Mouse (Mus musculus): ENCODE results near the gene Dock2. TPM values are rescaled to one million over a fixed set of nuclear protein-coding genes. Genes with fewer than 3 reads are reported as not detected.
A peak's percentile ranks its signal among the peaks of the same experiment; 100 is the strongest.

The Dock2 gene
- total and polyA plus RNA-seq, 3 experiments, result 60.9 to 101 (median 77.9) TPM

- Histone ChIP-seq H3K9ac (ENCODE audit: control insufficient read depth, low read depth, low read length, poor library complexity, severe bottlenecking) (no peak overlapping the region), H3K4me1 (ENCODE audit: control insufficient read depth in 1 of 2, insufficient read depth in 2 of 2, low read length in 2 of 2) (peaks cover 14 to 27% of the 10 kb centered on the region in 2 experiments)
- TF ChIP-seq MAFK (IDR thresholded peaks at IDR 0.05; ENCODE audit: borderline replicate concordance, low read depth, low read length) (no peak), USF1 (IDR thresholded peaks at IDR 0.05; ENCODE audit: low read depth, low read length) (no peak)
Observed at GRCm38 (mm10) chr11:34779966-34780365, 3.7 kb downstream of the Dock2 start.

GRCm38 (mm10) chr11:34778351-34778750, 5.3 kb downstream of the Dock2 start:
- no peak overlapping the region for H3K27ac ChIP-seq (ENCODE audit: control insufficient read depth, low read depth, low read length)
- no peak overlapping the region for H3K4me3 ChIP-seq (ENCODE audit: control insufficient read depth in 1 of 2, insufficient read depth in 1 of 2, low read depth in 2 of 2, low read length in 2 of 2)

More at GRCm38 (mm10) chr11:34779966-34780365, 3.7 kb downstream of the Dock2 start:
- no peak for DNase-seq (ENCODE audit: low read depth, low spot score)
- peaks cover 78% of the 10 kb centered on the region for H3K79me2 ChIP-seq (ENCODE audit: control insufficient read depth, insufficient read depth, low read length, poor library complexity)
- H3K27me3 ChIP-seq (ENCODE audit: control insufficient read depth in 1 of 2, insufficient read depth in 2 of 2, low read length in 2 of 2), result no peaks in the 10 kb centered on the region
- H3K9me3 ChIP-seq (replicated peaks; ENCODE audit: insufficient read depth, low read length), result no peaks in the 10 kb centered on the region
- no peak overlapping the region for H3K27ac ChIP-seq (ENCODE audit: control insufficient read depth, low read depth, low read length)
- peaks cover 13 to 36% of the 10 kb centered on the region in 2 experiments for H3K36me3 ChIP-seq (ENCODE audit: control insufficient read depth in 1 of 2, insufficient read depth in 2 of 2, low read length in 2 of 2)
- no peak overlapping the region for H3K4me3 ChIP-seq (ENCODE audit: control insufficient read depth in 1 of 2, insufficient read depth in 1 of 2, low read depth in 2 of 2, low read length in 2 of 2)

GRCm38 (mm10) chr11:34777529-34777928, 6.2 kb downstream of the Dock2 start:
- Histone ChIP-seq H3K4me1 (ENCODE audit: control insufficient read depth in 1 of 2, insufficient read depth in 2 of 2, low read length in 2 of 2) (peaks cover 6 to 19% of the 10 kb centered on the region in 2 experiments), H3K4me3 (ENCODE audit: control insufficient read depth in 1 of 2, insufficient read depth in 1 of 2, low read depth in 2 of 2, low read length in 2 of 2) (no peak overlapping the region), H3K36me3 (ENCODE audit: control insufficient read depth in 1 of 2, insufficient read depth in 2 of 2, low read length in 2 of 2) (peaks cover 22 to 33% of the 10 kb centered on the region in 2 experiments), H3K79me2 (ENCODE audit: control insufficient read depth, insufficient read depth, low read length, poor library complexity) (peaks cover 81% of the 10 kb centered on the region), H3K9ac (ENCODE audit: control insufficient read depth, low read depth, low read length, poor library complexity, severe bottlenecking) (no peak overlapping the region), H3K9me3 (replicated peaks; ENCODE audit: insufficient read depth, low read length) (no peaks in the 10 kb centered on the region), H3K27ac (ENCODE audit: control insufficient read depth, low read depth, low read length) (no peak overlapping the region), H3K27me3 (ENCODE audit: control insufficient read depth in 1 of 2, insufficient read depth in 2 of 2, low read length in 2 of 2) (no peaks in the 10 kb centered on the region)
- TF ChIP-seq NRF1 (IDR thresholded peaks at IDR 0.05; ENCODE audit: insufficient read depth, low read depth, low read length, poor library complexity, severe bottlenecking) (no peak), ZMIZ1 (IDR thresholded peaks at IDR 0.05; ENCODE audit: low read depth, low read length) (no peak), JUND (IDR thresholded peaks at IDR 0.05; ENCODE audit: low read depth, low read length) (no peak), MYB (IDR thresholded peaks at IDR 0.05; ENCODE audit: low read depth, low read length) (no peak), POLR2A (IDR thresholded peaks at IDR 0.05; ENCODE audit: control insufficient read depth in 1 of 2, insufficient read depth in 1 of 2, low read depth in 1 of 2, low read length in 2 of 2, poor library complexity in 1 of 2) (no peak), MAX (IDR thresholded peaks at IDR 0.05; ENCODE audit: low read length) (no peak), ELF1 (IDR thresholded peaks at IDR 0.05; ENCODE audit: low read depth, low read length) (no peak), EP300 (IDR thresholded peaks at IDR 0.05; ENCODE audit: low read depth in 1 of 2, low read length in 2 of 2) (no peak), HCFC1 (IDR thresholded peaks at IDR 0.05; ENCODE audit: low read depth, low read length) (no peak), GATA1 (IDR thresholded peaks at IDR 0.05; ENCODE audit: low read depth, low read length) (no peak), POLR2AphosphoS2 (IDR thresholded peaks at IDR 0.05; ENCODE audit: low read length) (no peak), TCF12 (IDR thresholded peaks at IDR 0.05; ENCODE audit: low read depth, low read length) (no peak), ZC3H11A (IDR thresholded peaks at IDR 0.05; ENCODE audit: low read depth, low read length) (no peak), USF1 (IDR thresholded peaks at IDR 0.05; ENCODE audit: low read depth, low read length) (no peak), TBP (IDR thresholded peaks at IDR 0.05; ENCODE audit: low read depth, low read length) (no peak), ZKSCAN1 (IDR thresholded peaks at IDR 0.05; ENCODE audit: low read depth, low read length) (no peak), CHD1 (IDR thresholded peaks at IDR 0.05; ENCODE audit: low read depth, low read length) (no peak), E2F4 (IDR thresholded peaks at IDR 0.05; ENCODE audit: borderline replicate concordance, low read depth, low read length) (no peak), MAFK (IDR thresholded peaks at IDR 0.05; ENCODE audit: borderline replicate concordance, low read depth, low read length) (no peak)
- DNase-seq (ENCODE audit: low read depth, low spot score), result no peak

More at GRCm38 (mm10) chr11:34778351-34778750, 5.3 kb downstream of the Dock2 start:
- Histone ChIP-seq H3K9me3 (replicated peaks; ENCODE audit: insufficient read depth, low read length) (no peaks in the 10 kb centered on the region), H3K27me3 (ENCODE audit: control insufficient read depth in 1 of 2, insufficient read depth in 2 of 2, low read length in 2 of 2) (no peaks in the 10 kb centered on the region), H3K79me2 (ENCODE audit: control insufficient read depth, insufficient read depth, low read length, poor library complexity) (peaks cover 81% of the 10 kb centered on the region), H3K4me1 (ENCODE audit: control insufficient read depth in 1 of 2, insufficient read depth in 2 of 2, low read length in 2 of 2) (peaks cover 7 to 19% of the 10 kb centered on the region in 2 experiments), H3K36me3 (ENCODE audit: control insufficient read depth in 1 of 2, insufficient read depth in 2 of 2, low read length in 2 of 2) (peaks cover 16 to 31% of the 10 kb centered on the region in 2 experiments), H3K9ac (ENCODE audit: control insufficient read depth, low read depth, low read length, poor library complexity, severe bottlenecking) (no peak overlapping the region)
- DNase-seq (ENCODE audit: low read depth, low spot score), result no peak
- peak; percentile 38; the same call in 1 of the 2 replicates for TF ChIP-seq USF1 (IDR thresholded peaks at IDR 0.05; ENCODE audit: low read depth, low read length)
- TF ChIP-seq POLR2AphosphoS2 (IDR thresholded peaks at IDR 0.05; ENCODE audit: low read length), result no peak

Data from MEL (cell line).